Mouse (Mus musculus) kidney, postnatal 0 days (tissue): ENCODE results near the gene Arid1b. TPM values are rescaled to one million over a fixed set of nuclear protein-coding genes. Genes with fewer than 3 reads are reported as not detected.

ENCODE experiments used
- ATAC-seq: fragments of 200-750 bp; cut with Nextera tagmentation; replicated peaks from 2 replicates; pipeline ENCODE4 v1.8.0; 2017; ENCODE audit warnings: low read depth, moderate number of reproducible peaks, moderate TSS enrichment, moderate library complexity; ENCODE audit not compliant: low FRiP score
- DNase-seq: peaks from one replicate; pipeline ENCODE4 v3.0.0-alpha.2; 2016; ENCODE audit warnings: low spot score
- H3K27ac ChIP-seq: fragments of 300-500 bp; sonication (generic); 2 replicates; pipeline ENCODE4 v1.5.1; 2014; ENCODE audit warnings: mild to moderate bottlenecking
- H3K27me3 ChIP-seq: fragments of 300-500 bp; sonication (generic); 2 replicates; pipeline ENCODE4 v1.6.1; 2014; ENCODE audit warnings: low read length, mixed read lengths; ENCODE audit not compliant: insufficient read depth
- H3K36me3 ChIP-seq: fragments of 300-500 bp; sonication (generic); 2 replicates; pipeline ENCODE4 v1.6.1; 2014; ENCODE audit warnings: low read length, mixed read lengths; ENCODE audit not compliant: insufficient read depth
- H3K4me1 ChIP-seq: fragments of 300-500 bp; sonication (generic); replicated peaks from 2 replicates; pipeline ENCODE4 v1.6.1; 2014; ENCODE audit warnings: antibody characterized with exemption, low read length, mixed read lengths; ENCODE audit not compliant: insufficient read depth
- H3K4me2 ChIP-seq: fragments of 300-500 bp; sonication (generic); 2 replicates; pipeline ENCODE4 v1.6.1; 2014; ENCODE audit warnings: mild to moderate bottlenecking, low read length, moderate library complexity, mixed read lengths
- H3K4me3 ChIP-seq: fragments of 300-500 bp; sonication (generic); replicated peaks from 2 replicates; pipeline ENCODE4 v1.5.1; 2014; ENCODE audit warnings: low read depth, low read length
- H3K9ac ChIP-seq: fragments of 300-500 bp; sonication (generic); 2 replicates; pipeline ENCODE4 v1.6.1; 2014; ENCODE audit warnings: low read depth, low read length
- H3K9me3 ChIP-seq: fragments of 300-500 bp; sonication (generic); replicated peaks from 2 replicates; pipeline ENCODE4 v1.6.1; 2016; ENCODE audit warnings: low read length, inconsistent platforms, mixed read lengths
- CTCF ChIP-seq: IDR thresholded peaks from 2 replicates; pipeline ENCODE4 v1.5.1; 2016; ENCODE audit warnings: antibody characterized with exemption, low read depth, mild to moderate bottlenecking, moderate library complexity
- WGBS: fragments of 180-500 bp; shearing (Covaris S2); extraction: QIAGEN DNeasy Blood & Tissue Kit; methylation state at CpG from one replicate; pipeline ENCODE4 v1.1.7; 2014; 5-methylcytosine and 5-hydroxymethylcytosine counted together
- polyA plus RNA-seq: library from polyadenylated mRNA; unstranded; fragments of >200 nt; fragmentation: Nextera tagmentation; extraction: Ambion mirVana; gene quantifications from 2 replicates; pipeline ENCODE4 v1.2.1, GENCODE M21; 2015

Arid1b gene
- polyA plus RNA-seq, 1 experiment from 2014 or later: 9.2 TPM

GRCm38 (mm10) chr17:5395454-5396205, 401.5 kb downstream of the Arid1b start:
- DNase-seq: no peak
- Histone ChIP-seq H3K9ac (no peak overlapping the region), H3K27ac (no peak overlapping the region), H3K36me3 (no peaks in the 10 kb centered on the region), H3K4me2 (no peak overlapping the region), H3K9me3 (no peaks in the 10 kb centered on the region), H3K4me1 (no peaks in the 10 kb centered on the region), H3K27me3 (no peaks in the 10 kb centered on the region), H3K4me3 (no peak overlapping the region)
- 81% methylated on average over 16 of the region's 16 CpGs for WGBS
- ATAC-seq: no peak
- TF ChIP-seq CTCF: no peak

- WGBS: 57% methylated on average over 5 of the region's 5 CpGs
- Histone ChIP-seq H3K4me2 (no peak overlapping the region), H3K4me3 (no peak overlapping the region), H3K9ac (no peak overlapping the region), H3K4me1 (no peaks in the 10 kb centered on the region), H3K36me3 (no peaks in the 10 kb centered on the region), H3K27ac (no peak overlapping the region), H3K9me3 (no peaks in the 10 kb centered on the region), H3K27me3 (no peaks in the 10 kb centered on the region)
- ATAC-seq: no peak
- no peak for TF ChIP-seq CTCF
- DNase-seq: no peak
Measured at GRCm38 (mm10) chr17:5396213-5396612, 402.1 kb downstream of the Arid1b start.
